Mouse (Mus musculus) CH12.LX (cell line): ENCODE measurements at regions not wholly inside any gene's neighbourhood (a gene's known extent, or its start where the extent isn't known, plus 50 kb on each side); places are given as distances from the start of the nearest gene placed in this dataset.
"Not testable (repeated sequence)": the region's sequence is repeated elsewhere in the genome, so short reads cannot be mapped to it uniquely, and the experiment has no call there.

Experiments used
- DNase-seq: peaks from one replicate; pipeline ENCODE4 v3.0.0-alpha.2; 2013; ENCODE audit errors: extremely low read depth
- H3K27ac ChIP-seq: 2 replicates; pipeline ENCODE4 v1.5.1; 2012; ENCODE audit warnings: low read depth, mild to moderate bottlenecking, control low read depth, moderate library complexity; ENCODE audit not compliant: insufficient read depth
- H3K27me3 ChIP-seq: replicated peaks from 2 replicates; pipeline ENCODE3; 2012; ENCODE audit warnings: inconsistent platforms
- H3K36me3 ChIP-seq, 2 experiments: replicated peaks in 1 of 2; 2 replicates each; pipeline versions ENCODE3 to v1.6.1; 2012; ENCODE audit warnings: inconsistent platforms in 1 of 2, low read length in 1 of 2, mild to moderate bottlenecking in 1 of 2, mixed read lengths in 1 of 2, moderate library complexity in 1 of 2; ENCODE audit not compliant: control insufficient read depth in 1 of 2, insufficient read depth in 1 of 2
- H3K4me1 ChIP-seq, 2 experiments: 2 replicates each; pipeline ENCODE4 v1.6.1; 2012; ENCODE audit warnings: inconsistent platforms in 1 of 2, moderate library complexity in 1 of 2; ENCODE audit not compliant: insufficient read depth in 2 of 2, control insufficient read depth in 1 of 2
- H3K4me2 ChIP-seq: 2 replicates; pipeline ENCODE4 v1.6.1; 2012; ENCODE audit warnings: low read depth, mild to moderate bottlenecking, control low read depth; ENCODE audit not compliant: poor library complexity, insufficient read depth, severe bottlenecking
- H3K4me3 ChIP-seq, 3 experiments: fragments of 150-350 bp in 1 of 3; sonication (generic) in 1 of 3; replicated peaks in 1 of 3; 2 replicates each; pipeline versions ENCODE3 to v1.5.1; 2011 to 2012; ENCODE audit warnings: low read depth in 2 of 3, low read length in 2 of 3, mild to moderate bottlenecking in 2 of 3, moderate library complexity in 2 of 3, control low read depth in 1 of 3, improper control_type of control experiment in 1 of 3, inconsistent platforms in 1 of 3, mixed read lengths in 1 of 3; ENCODE audit not compliant: poor library complexity in 1 of 3
- H3K79me2 ChIP-seq: replicated peaks from 2 replicates; pipeline ENCODE4 v1.6.1; 2012; ENCODE audit warnings: mild to moderate bottlenecking, moderate library complexity; ENCODE audit not compliant: control insufficient read depth, poor library complexity, insufficient read depth, severe bottlenecking; ENCODE audit errors: extremely low read depth
- H3K9ac ChIP-seq: 2 replicates; pipeline ENCODE4 v1.6.1; 2012; ENCODE audit warnings: low read depth, mild to moderate bottlenecking, control low read depth, moderate library complexity; ENCODE audit not compliant: insufficient read depth
- H3K9me3 ChIP-seq: replicated peaks from 2 replicates; pipeline ENCODE3; 2012; ENCODE audit warnings: low read length, inconsistent platforms, mixed read lengths
- BHLHE40 ChIP-seq: IDR thresholded peaks from 2 replicates; pipeline ENCODE4 v1.6.1; 2011; ENCODE audit warnings: mild to moderate bottlenecking, low read depth, low read length, improper control_type of control experiment
- CHD1 ChIP-seq: IDR thresholded peaks from 2 replicates; pipeline ENCODE4 v1.6.1; 2012; ENCODE audit warnings: low read depth, low read length, improper control_type of control experiment, inconsistent platforms
- E2F4 ChIP-seq: IDR thresholded peaks from 2 replicates; pipeline ENCODE4 v1.6.1; 2011; ENCODE audit warnings: low read depth, low read length, improper control_type of control experiment; ENCODE audit not compliant: insufficient replicate concordance
- EP300 ChIP-seq: IDR thresholded peaks from 2 replicates; pipeline ENCODE4 v1.6.1; 2011; ENCODE audit warnings: low read length, improper control_type of control experiment
- GABPA ChIP-seq: IDR thresholded peaks from 2 replicates; pipeline ENCODE4 v1.6.1; 2012; ENCODE audit warnings: low read depth, low read length, improper control_type of control experiment, inconsistent platforms; ENCODE audit not compliant: insufficient replicate concordance
- JUN ChIP-seq: IDR thresholded peaks from 2 replicates; pipeline ENCODE4 v1.6.1; 2011; ENCODE audit warnings: low read depth, mild to moderate bottlenecking, low read length, improper control_type of control experiment, moderate library complexity; ENCODE audit not compliant: insufficient read depth
- MAZ ChIP-seq: IDR thresholded peaks from 2 replicates; pipeline ENCODE4 v1.6.1; 2012; ENCODE audit warnings: low read depth, mild to moderate bottlenecking, inconsistent platforms, low read length, improper control_type of control experiment, moderate library complexity
- MEF2A ChIP-seq: IDR thresholded peaks from 2 replicates; pipeline ENCODE4 v1.6.1; 2014; ENCODE audit warnings: low read depth, mild to moderate bottlenecking, inconsistent platforms, low read length, improper control_type of control experiment, borderline replicate concordance
- POLR2A ChIP-seq: IDR thresholded peaks from 2 replicates; pipeline ENCODE4 v1.6.1; 2011; ENCODE audit warnings: low read depth, mild to moderate bottlenecking, improper control_type of control experiment, low read length
- POLR2AphosphoS2 ChIP-seq: IDR thresholded peaks from 2 replicates; pipeline ENCODE4 v1.6.1; 2011; ENCODE audit warnings: low read depth, low read length, improper control_type of control experiment
- RAD21 ChIP-seq: IDR thresholded peaks from 2 replicates; pipeline ENCODE4 v1.6.1; 2011; ENCODE audit warnings: low read depth, mild to moderate bottlenecking, low read length, improper control_type of control experiment, moderate library complexity
- RCOR1 ChIP-seq: conservative IDR thresholded peaks from 2 replicates; pipeline ENCODE4 v1.6.1; 2012; ENCODE audit warnings: low read depth, mild to moderate bottlenecking, inconsistent platforms, low read length, improper control_type of control experiment
- SIN3A ChIP-seq: IDR thresholded peaks from 2 replicates; pipeline ENCODE4 v1.6.1; 2012; ENCODE audit warnings: low read length, improper control_type of control experiment, inconsistent platforms
- SMC3 ChIP-seq: IDR thresholded peaks from 2 replicates; pipeline ENCODE4 v1.6.1; 2011; ENCODE audit warnings: low read depth, low read length, improper control_type of control experiment
- TCF12 ChIP-seq: IDR thresholded peaks from 2 replicates; pipeline ENCODE4 v1.6.1; 2014; ENCODE audit warnings: low read depth, mild to moderate bottlenecking, inconsistent platforms, low read length, improper control_type of control experiment
- USF2 ChIP-seq: conservative IDR thresholded peaks from 2 replicates; pipeline ENCODE4 v1.6.1; 2011; ENCODE audit warnings: low read depth, low read length, improper control_type of control experiment
- ZC3H11A ChIP-seq: IDR thresholded peaks from 2 replicates; pipeline ENCODE4 v1.6.1; 2012; ENCODE audit warnings: low read depth, mild to moderate bottlenecking, inconsistent platforms, low read length, improper control_type of control experiment
- ZKSCAN1 ChIP-seq: IDR thresholded peaks from 2 replicates; pipeline ENCODE4 v1.6.1; 2012; ENCODE audit warnings: low read depth, inconsistent platforms, low read length, improper control_type of control experiment, borderline replicate concordance
- ZNF384 ChIP-seq: IDR thresholded peaks from 2 replicates; pipeline ENCODE4 v1.6.1; 2012; ENCODE audit warnings: low read depth, low read length, improper control_type of control experiment, inconsistent platforms
- dilution Hi-C: fragments of 300-500 bp; cut with MboI; formaldehyde crosslinking; loops from 2 replicates; pipeline ENCODE4 v1.14.3; 2020; ENCODE audit warnings: low sequenced_read_pairs; ENCODE audit not compliant: extremely low pct_unique_long_range_greater_than_20kb, extremely low pct_ligation_motif_present
- in situ Hi-C: fragments of 300-500 bp; cut with MboI; formaldehyde crosslinking; loops from 3 replicates; pipeline ENCODE4 v1.14.3; 2019; ENCODE audit warnings: low sequenced_read_pairs, low pct_ligation_motif_present, low pct_unique_long_range_greater_than_20kb, mixed read lengths

- H3K36me3 ChIP-seq = no peaks in the 10 kb centered on the region
- no peak overlapping the region for H3K4me2 ChIP-seq
- TF ChIP-seq JUN = no peak
- TF ChIP-seq POLR2A = no peak
- TF ChIP-seq TCF12 = no peak
- TF ChIP-seq ZNF384 = no peak
- TF ChIP-seq MEF2A = no peak
- no peak for TF ChIP-seq MAZ
- TF ChIP-seq E2F4 = no peak
- TF ChIP-seq POLR2AphosphoS2 = no peak
- TF ChIP-seq SMC3 = no peak
- TF ChIP-seq RAD21 = no peak
- no peak for TF ChIP-seq ZKSCAN1
- no peak for TF ChIP-seq SIN3A
- TF ChIP-seq GABPA = no peak
- in situ Hi-C loops (no loop called here), dilution Hi-C loops (no loop called here)
- peaks cover 0 to 4% of the 10 kb centered on the region in 2 experiments; a peak in 1 of 4 replicates for H3K4me1 ChIP-seq
- no peaks in the 10 kb centered on the region for H3K27me3 ChIP-seq
- no peak overlapping the region for H3K4me3 ChIP-seq
- no peak overlapping the region for H3K27ac ChIP-seq
- no peak for DNase-seq
- H3K9me3 ChIP-seq = no peaks in the 10 kb centered on the region
- H3K9ac ChIP-seq = no peak overlapping the region
- H3K79me2 ChIP-seq = no peaks in the 10 kb centered on the region
Observed at GRCm38 (mm10) chr6:22671524-22671923, 203.8 kb upstream of the Ptprz1 start.

- Histone ChIP-seq H3K9ac (no peak overlapping the region), H3K4me3 (no peak overlapping the region), H3K27me3 (no peaks in the 10 kb centered on the region), H3K79me2 (no peaks in the 10 kb centered on the region), H3K27ac (no peak overlapping the region), H3K4me2 (no peak overlapping the region), H3K9me3 (no peaks in the 10 kb centered on the region), H3K4me1 (peaks cover 0 to 4% of the 10 kb centered on the region in 2 experiments; a peak in 1 of 4 replicates), H3K36me3 (no peaks in the 10 kb centered on the region)
- in situ Hi-C loops = no loop called here
- TF ChIP-seq EP300 = no peak
- TF ChIP-seq RCOR1 = no peak
- no peak for TF ChIP-seq BHLHE40
- no peak for TF ChIP-seq ZC3H11A
- no peak for TF ChIP-seq SMC3
- TF ChIP-seq CHD1 = no peak
- no peak for TF ChIP-seq USF2
- TF ChIP-seq POLR2AphosphoS2 = no peak
- no peak for TF ChIP-seq RAD21
- no peak for TF ChIP-seq ZKSCAN1
- no peak for DNase-seq
- dilution Hi-C loops = no loop called here
Observed at GRCm38 (mm10) chr6:22668190-22668975, 206.9 kb upstream of the Ptprz1 start.

GRCm38 (mm10) chr6:22657401-22657800, 217.9 kb upstream of the Ptprz1 start:
- H3K9me3 ChIP-seq, H3K79me2 ChIP-seq, H3K4me1 ChIP-seq, H3K27ac ChIP-seq, H3K27me3 ChIP-seq, H3K4me2 ChIP-seq, DNase-seq, in situ Hi-C loops, H3K9ac ChIP-seq, H3K4me3 ChIP-seq, dilution Hi-C loops, H3K36me3 ChIP-seq: not testable (repeated sequence)
